Mouse (Mus musculus) stomach, postnatal 0 days (tissue): Measurements from ENCODE around the gene Prox2. TPM values are rescaled to one million over a fixed set of nuclear protein-coding genes. Genes with fewer than 3 reads are reported as not detected.
"Not testable (repeated sequence)": the region's sequence is repeated elsewhere in the genome, so short reads cannot be mapped to it uniquely, and the experiment has no call there.

Experiments
- ATAC-seq: fragments of 200-750 bp; cut with Nextera tagmentation; 2 replicates; pipeline ENCODE4 v1.8.0; 2017; ENCODE audit not compliant: low FRiP score, low TSS enrichment
- DNase-seq: peaks from one replicate; pipeline ENCODE4 v3.0.0-alpha.2; 2016; ENCODE audit warnings: low spot score
- H3K27ac ChIP-seq: fragments of 300-500 bp; sonication (generic); replicated peaks from 2 replicates; pipeline ENCODE4 v1.5.1; 2014; ENCODE audit warnings: mild to moderate bottlenecking, control low read depth
- H3K27me3 ChIP-seq: fragments of 300-500 bp; sonication (generic); 2 replicates; pipeline ENCODE4 v1.6.1; 2014; ENCODE audit warnings: low read length; ENCODE audit not compliant: control insufficient read depth, insufficient read depth
- H3K36me3 ChIP-seq: fragments of 300-500 bp; sonication (generic); 2 replicates; pipeline ENCODE4 v1.6.1; 2014; ENCODE audit warnings: low read length, mixed read lengths; ENCODE audit not compliant: control insufficient read depth, insufficient read depth
- H3K4me1 ChIP-seq: fragments of 300-500 bp; sonication (generic); replicated peaks from 2 replicates; pipeline ENCODE4 v1.6.1; 2014; ENCODE audit warnings: antibody characterized with exemption; ENCODE audit not compliant: control insufficient read depth, insufficient read depth
- H3K4me2 ChIP-seq: fragments of 300-500 bp; sonication (generic); replicated peaks from 2 replicates; pipeline ENCODE4 v1.6.1; 2014; ENCODE audit warnings: low read depth, mild to moderate bottlenecking, control low read depth, moderate library complexity
- H3K4me3 ChIP-seq: fragments of 300-500 bp; sonication (generic); 2 replicates; pipeline ENCODE4 v1.5.1; 2014; ENCODE audit warnings: low read depth, low read length, control low read depth
- H3K9ac ChIP-seq: fragments of 300-500 bp; sonication (generic); 2 replicates; pipeline ENCODE4 v1.6.1; 2014; ENCODE audit warnings: mild to moderate bottlenecking, low read length, control low read depth, mixed read lengths
- H3K9me3 ChIP-seq: fragments of 300-500 bp; sonication (generic); 2 replicates; pipeline ENCODE4 v1.6.1; 2016; ENCODE audit warnings: low read length; ENCODE audit not compliant: control insufficient read depth
- CTCF ChIP-seq: IDR thresholded peaks from 2 replicates; pipeline ENCODE4 v1.5.1; 2016; ENCODE audit warnings: antibody characterized with exemption, low read depth, mild to moderate bottlenecking, moderate library complexity
- EP300 ChIP-seq: optimal IDR thresholded peaks from 2 replicates; pipeline ENCODE3; 2016; ENCODE audit warnings: antibody characterized with exemption
- WGBS: fragments of 180-500 bp; shearing (Covaris S2); extraction: QIAGEN DNeasy Blood & Tissue Kit; methylation state at CpG from one replicate; pipeline ENCODE4 v1.1.7; 2014; 5-methylcytosine and 5-hydroxymethylcytosine counted together
- polyA plus RNA-seq: library from polyadenylated mRNA; unstranded; fragments of >200 nt; fragmentation: Nextera tagmentation; extraction: Ambion mirVana; gene quantifications from 2 replicates; pipeline ENCODE4 v1.2.1, GENCODE M21; 2015

Gene Prox2
- polyA plus RNA-seq, 1 experiment from 2014 or later, result 1.9 TPM

GRCm38 (mm10) chr12:85144821-85145220 is 34.3 kb upstream of the Prox2 start:
- TF ChIP-seq CTCF, result no peak
- TF ChIP-seq EP300, result no peak
- WGBS, result 95% methylated on average over 4 of the region's 4 CpGs
- H3K9ac ChIP-seq, result no peak overlapping the region

GRCm38 (mm10) chr12:85144276-85144675 is 33.7 kb upstream of the Prox2 start:
- not testable (repeated sequence) for ATAC-seq, H3K27ac ChIP-seq, H3K4me2 ChIP-seq, H3K9me3 ChIP-seq, H3K36me3 ChIP-seq, DNase-seq, H3K27me3 ChIP-seq, H3K9ac ChIP-seq, H3K4me3 ChIP-seq, H3K4me1 ChIP-seq
- peak; percentile 56 for TF ChIP-seq CTCF
- 74% methylated on average over 2 of the region's 2 CpGs for WGBS

More at GRCm38 (mm10) chr12:85144821-85145220, 34.3 kb upstream of the Prox2 start:
- H3K4me2 ChIP-seq, result no peak overlapping the region
- no peaks in the 10 kb centered on the region for H3K36me3 ChIP-seq
- H3K4me1 ChIP-seq, result no peaks in the 10 kb centered on the region
- no peak for ATAC-seq
- no peaks in the 10 kb centered on the region for H3K9me3 ChIP-seq
- H3K27me3 ChIP-seq, result no peaks in the 10 kb centered on the region
- no peak overlapping the region for H3K27ac ChIP-seq
- DNase-seq, result no peak
- H3K4me3 ChIP-seq, result no peak overlapping the region

- TF ChIP-seq EP300 (no peak), CTCF (peak; percentile 96)
- DNase-seq, result peak; percentile 85
- Histone ChIP-seq H3K27me3 (no peaks in the 10 kb centered on the region), H3K36me3 (no peaks in the 10 kb centered on the region), H3K9me3 (no peaks in the 10 kb centered on the region), H3K9ac (no peak overlapping the region), H3K4me2 (no peak overlapping the region), H3K27ac (no peak overlapping the region), H3K4me3 (no peak overlapping the region), H3K4me1 (no peaks in the 10 kb centered on the region)
- ATAC-seq, result peak; percentile 76
- WGBS, result 20% methylated on average over 4 of the region's 4 CpGs
Observed at GRCm38 (mm10) chr12:85142803-85143202, 32.2 kb upstream of the Prox2 start.

GRCm38 (mm10) chr12:85141096-85141495 is 30.5 kb upstream of the Prox2 start:
- WGBS, result 82% methylated on average over 6 of the region's 6 CpGs
- Histone ChIP-seq H3K4me3 (no peak overlapping the region), H3K27me3 (no peaks in the 10 kb centered on the region), H3K4me2 (no peak overlapping the region), H3K9me3 (no peaks in the 10 kb centered on the region), H3K9ac (no peak overlapping the region), H3K27ac (no peak overlapping the region), H3K36me3 (no peaks in the 10 kb centered on the region), H3K4me1 (no peaks in the 10 kb centered on the region)
- DNase-seq (no peak), ATAC-seq (no peak)
- no peak for TF ChIP-seq EP300
- no peak for TF ChIP-seq CTCF

- Histone ChIP-seq H3K9ac (no peak overlapping the region), H3K4me2 (no peak overlapping the region), H3K27ac (no peak overlapping the region), H3K9me3 (no peaks in the 10 kb centered on the region), H3K36me3 (no peaks in the 10 kb centered on the region), H3K4me1 (no peaks in the 10 kb centered on the region), H3K27me3 (no peaks in the 10 kb centered on the region), H3K4me3 (no peak overlapping the region)
- TF ChIP-seq CTCF (no peak), EP300 (no peak)
- DNase-seq, result no peak
- 37% methylated on average over 18 of the region's 18 CpGs for WGBS
- ATAC-seq, result no peak
Observed at GRCm38 (mm10) chr12:85140036-85140701, 29.6 kb upstream of the Prox2 start.

- DNase-seq (no peak), ATAC-seq (no peak)
- Histone ChIP-seq H3K9ac (no peak overlapping the region), H3K27ac (no peak overlapping the region), H3K4me2 (no peak overlapping the region), H3K9me3 (no peaks in the 10 kb centered on the region), H3K27me3 (no peaks in the 10 kb centered on the region), H3K4me1 (no peaks in the 10 kb centered on the region), H3K36me3 (peaks cover 20% of the 10 kb centered on the region), H3K4me3 (no peak overlapping the region)
- TF ChIP-seq EP300 (no peak), CTCF (peak; percentile 33; the same call in 1 of the 2 replicates)
- WGBS, result 67% methylated on average over 4 of the region's 4 CpGs
Observed at GRCm38 (mm10) chr12:85136627-85137026, 26.1 kb upstream of the Prox2 start.
